Mouse (Mus musculus): ENCODE results near the gene Hemk1. TPM values are rescaled to one million over a fixed set of nuclear protein-coding genes. Genes with fewer than 3 reads are reported as not detected.
A peak's percentile ranks its signal among the peaks of the same experiment; 100 is the strongest.

Hemk1 gene
- total RNA-seq, 1 experiment from 2014 or later, result 4.7 TPM

DNA sequence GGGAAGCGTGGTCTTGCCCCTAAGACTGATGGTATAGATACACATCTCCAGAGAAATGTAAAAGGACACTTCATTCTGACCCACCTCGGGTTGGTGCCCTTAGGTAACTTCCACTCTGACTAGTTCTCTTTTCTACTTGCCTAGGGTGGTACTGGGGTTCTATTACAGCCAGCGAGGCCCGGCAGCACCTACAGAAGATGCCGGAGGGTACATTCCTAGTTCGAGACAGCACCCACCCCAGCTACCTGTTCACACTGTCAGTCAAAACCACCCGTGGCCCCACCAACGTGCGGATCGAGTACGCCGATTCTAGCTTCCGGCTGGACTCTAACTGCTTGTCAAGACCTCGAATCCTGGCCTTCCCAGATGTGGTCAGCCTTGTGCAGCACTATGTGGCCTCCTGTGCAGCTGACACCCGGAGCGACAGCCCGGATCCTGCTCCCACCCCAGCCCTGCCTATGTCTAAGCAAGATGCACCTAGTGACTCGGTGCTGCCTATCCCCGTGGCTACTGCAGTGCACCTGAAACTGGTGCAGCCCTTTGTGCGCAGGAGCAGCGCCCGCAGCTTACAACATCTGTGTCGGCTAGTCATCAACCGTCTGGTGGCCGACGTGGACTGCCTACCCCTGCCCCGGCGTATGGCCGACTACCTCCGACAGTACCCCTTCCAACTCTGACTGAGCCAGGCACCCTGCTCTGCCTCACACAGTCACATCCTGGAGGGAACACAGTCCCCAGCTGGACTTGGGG, 37.8 kb downstream of the Hemk1 start:
- ATAC-seq (replicated peaks; ENCODE audit: insufficient number of reproducible peaks, low FRiP score, low TSS enrichment, poor library complexity, severe bottlenecking), result no peak

DNA sequence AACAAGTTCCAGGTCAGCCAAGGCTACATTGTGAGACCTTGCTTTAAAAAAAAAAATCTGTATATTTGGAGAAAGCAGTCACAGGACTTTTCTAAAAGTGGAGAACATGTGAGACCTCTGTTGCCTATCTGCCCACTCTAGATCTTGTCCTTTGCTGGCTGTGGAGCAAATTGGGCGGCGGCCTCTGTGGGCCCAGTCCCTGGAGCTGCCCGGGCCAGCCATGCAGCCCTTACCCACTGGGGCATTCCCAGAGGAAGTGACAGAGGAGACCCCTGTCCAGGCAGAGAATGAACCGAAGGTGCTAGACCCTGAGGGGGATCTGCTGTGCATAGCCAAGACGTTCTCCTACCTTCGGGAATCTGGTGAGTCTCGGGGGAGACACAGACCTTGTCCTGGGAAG, 38.4 kb downstream of the Hemk1 start:
- no peak for ATAC-seq (replicated peaks; ENCODE audit: insufficient number of reproducible peaks, low FRiP score, low TSS enrichment, poor library complexity, severe bottlenecking)

DNA sequence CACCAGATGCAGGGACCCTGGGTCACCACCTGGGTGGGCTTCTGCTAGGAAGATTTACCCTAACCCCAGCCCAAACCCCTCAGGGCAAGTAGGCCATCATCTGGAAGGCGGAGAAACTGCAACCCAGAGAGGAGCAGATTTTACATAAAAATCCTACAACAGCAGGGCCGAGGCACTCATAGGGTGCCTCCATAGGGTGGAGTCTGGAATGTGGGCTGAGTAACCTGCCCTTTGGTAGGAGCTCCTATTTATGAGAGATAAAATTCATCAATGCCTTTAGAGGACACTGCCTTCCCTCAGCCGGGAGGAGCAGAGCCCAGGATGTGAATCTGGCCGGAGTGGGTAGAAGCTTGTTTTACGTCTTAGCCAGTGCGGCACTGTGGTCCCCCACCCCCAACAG, 39.3 kb downstream of the Hemk1 start:
- no peak for ATAC-seq (replicated peaks; ENCODE audit: insufficient number of reproducible peaks, low FRiP score, low TSS enrichment, poor library complexity, severe bottlenecking)

DNA sequence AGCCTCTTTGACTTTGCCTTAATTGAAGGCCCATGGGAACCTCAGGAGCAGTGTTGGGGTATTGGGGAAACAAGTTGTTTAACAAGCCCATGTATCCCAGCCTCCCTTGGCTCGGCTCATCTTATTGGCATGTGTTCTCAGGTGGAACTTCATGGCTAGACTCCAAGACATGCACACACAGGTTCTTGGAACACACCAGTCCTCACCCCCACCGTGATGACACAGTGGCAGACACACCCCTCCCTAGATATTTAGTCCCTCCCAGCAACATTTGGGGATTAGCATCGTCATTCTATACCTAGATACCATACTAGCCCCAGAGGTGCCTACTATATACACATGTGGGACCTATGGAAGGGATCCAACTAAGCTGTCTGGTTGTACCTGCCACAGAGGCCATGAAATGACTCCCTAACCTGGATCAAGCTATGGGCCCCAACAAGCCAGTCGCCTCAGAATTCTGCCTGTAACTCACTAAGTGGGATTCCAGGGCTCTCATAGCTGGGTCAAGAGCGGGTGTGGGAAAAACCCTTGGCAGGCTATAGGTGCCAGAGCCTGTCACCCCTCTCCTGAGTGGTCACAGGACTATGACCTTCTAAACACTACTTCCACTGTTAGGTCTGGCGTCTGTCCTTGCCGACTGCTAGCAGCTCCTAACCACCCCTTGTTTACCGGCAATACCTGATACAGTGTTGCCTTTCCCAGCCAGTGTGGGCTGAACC, 39.9 kb downstream of the Hemk1 start:
- no peak for ATAC-seq (replicated peaks; ENCODE audit: insufficient number of reproducible peaks, low FRiP score, low TSS enrichment, poor library complexity, severe bottlenecking)

DNA sequence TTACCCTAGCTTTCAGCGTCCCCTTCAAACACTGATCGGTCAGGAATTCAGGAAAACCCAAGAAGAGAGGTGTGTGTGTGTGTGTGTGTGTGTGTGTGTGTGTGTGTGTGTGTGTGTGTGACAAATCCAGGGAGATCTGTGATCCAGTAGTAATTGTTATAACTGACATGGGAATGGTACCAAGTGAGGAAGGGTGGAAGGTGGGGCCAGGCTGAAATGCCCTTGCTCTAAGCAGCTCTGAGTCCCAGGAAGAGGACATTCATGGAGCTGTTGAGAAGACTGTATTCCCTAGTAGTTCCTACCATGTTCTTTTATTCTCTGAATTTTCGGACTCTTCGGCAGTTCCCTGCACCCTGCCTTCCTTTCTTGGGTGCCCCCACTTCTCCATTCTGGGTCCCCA, 40.5 kb downstream of the Hemk1 start:
- ATAC-seq (replicated peaks; ENCODE audit: insufficient number of reproducible peaks, low FRiP score, low TSS enrichment, poor library complexity, severe bottlenecking), result no peak

DNA sequence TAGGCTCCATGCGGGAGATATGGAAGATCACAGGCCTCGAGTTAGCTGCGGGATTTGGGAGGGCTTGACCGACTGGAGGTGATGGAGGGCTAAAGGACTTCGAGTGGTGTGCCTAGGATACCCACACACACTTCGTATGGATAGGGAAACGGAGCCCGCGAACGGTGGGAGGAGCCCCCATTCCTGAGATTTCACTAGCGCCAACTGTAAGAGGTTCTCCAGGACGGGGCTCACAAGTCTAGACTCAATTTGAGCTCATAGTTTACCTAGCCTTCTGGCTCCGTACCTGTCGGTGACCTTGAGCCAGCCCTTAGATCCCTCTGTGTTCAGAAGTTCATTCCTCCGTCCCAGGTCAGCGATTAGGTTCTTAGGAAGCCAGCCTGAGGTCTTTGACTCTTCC, 41.1 kb downstream of the Hemk1 start:
- no peak for ATAC-seq (replicated peaks; ENCODE audit: insufficient number of reproducible peaks, low FRiP score, low TSS enrichment, poor library complexity, severe bottlenecking)

DNA sequence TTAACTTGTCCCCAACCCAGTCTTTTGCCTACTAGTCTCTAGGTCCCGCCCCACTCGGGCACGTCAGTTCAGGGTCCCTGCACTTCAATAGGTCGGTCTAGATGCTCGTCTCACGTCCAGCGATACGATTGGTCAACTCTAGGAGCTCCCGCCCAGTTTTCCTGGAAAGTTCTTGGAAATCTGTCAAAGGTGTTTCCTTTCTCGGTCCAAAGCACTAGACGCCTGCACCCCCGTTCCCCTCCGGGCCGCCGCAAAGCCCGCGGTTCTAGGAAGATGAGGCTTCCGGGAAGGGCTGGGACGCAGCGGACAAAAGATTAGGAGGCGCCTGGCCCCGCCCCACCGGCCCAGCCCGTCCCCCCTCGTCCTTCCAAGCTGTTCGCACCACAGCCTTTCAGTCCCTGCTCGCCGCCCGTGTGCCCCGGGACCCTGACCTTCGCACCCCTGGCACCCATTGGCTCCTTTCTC, 41.6 kb downstream of the Hemk1 start:
- peak; percentile 83 for ATAC-seq (replicated peaks; ENCODE audit: insufficient number of reproducible peaks, low FRiP score, low TSS enrichment, poor library complexity, severe bottlenecking)

DNA sequence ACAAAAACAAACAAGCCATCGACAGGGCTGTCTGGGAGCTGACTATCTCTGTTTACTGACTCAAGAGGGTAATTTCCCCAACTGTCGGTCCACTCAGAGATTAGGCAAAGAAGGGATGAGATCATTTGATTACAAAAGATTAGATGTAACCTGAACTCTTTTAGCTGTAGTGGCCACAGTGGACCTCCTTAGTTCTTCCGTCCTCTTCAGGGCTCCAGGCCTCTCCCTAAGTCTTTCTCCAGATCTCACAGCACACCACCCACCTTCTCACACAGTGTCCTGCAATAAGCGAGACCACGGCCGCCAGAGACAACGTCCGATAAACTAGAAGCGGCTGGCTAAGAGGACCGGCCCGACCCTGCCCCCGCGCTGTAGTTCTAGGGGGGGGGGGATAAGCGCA, 42.1 kb downstream of the Hemk1 start:
- ATAC-seq (replicated peaks; ENCODE audit: insufficient number of reproducible peaks, low FRiP score, low TSS enrichment, poor library complexity, severe bottlenecking), result no peak

DNA sequence AAGGTAGTCTGAATTCAATTTTAAA, 42.3 kb downstream of the Hemk1 start, which contains the start of gene Cish:
Gene Cish (plus strand): TSS at position 11 of the 25 bp plus-strand sequence.
- ATAC-seq (replicated peaks; ENCODE audit: insufficient number of reproducible peaks, low FRiP score, low TSS enrichment, poor library complexity, severe bottlenecking), result no peak

DNA sequence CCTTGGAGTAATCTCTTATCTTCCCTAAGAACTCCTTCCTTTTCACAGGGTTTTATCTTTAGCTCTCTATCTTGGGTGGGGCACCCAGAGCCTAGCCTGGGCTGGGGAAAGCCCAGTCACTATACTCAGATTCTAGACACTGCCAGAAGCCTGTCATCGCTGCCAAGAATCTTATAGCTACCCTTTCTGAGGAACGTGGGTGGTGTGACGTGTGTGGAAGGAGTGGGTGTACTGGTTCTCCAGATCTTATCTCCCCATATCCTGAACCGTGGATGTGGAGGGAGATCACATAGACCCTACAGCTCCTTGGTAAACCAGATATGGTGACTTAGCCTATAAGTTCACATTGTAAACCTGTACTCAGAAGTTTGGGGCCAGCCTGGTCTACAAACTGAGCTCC, 42.5 kb downstream of the Hemk1 start:
- no peak for ATAC-seq (replicated peaks; ENCODE audit: insufficient number of reproducible peaks, low FRiP score, low TSS enrichment, poor library complexity, severe bottlenecking)

DNA sequence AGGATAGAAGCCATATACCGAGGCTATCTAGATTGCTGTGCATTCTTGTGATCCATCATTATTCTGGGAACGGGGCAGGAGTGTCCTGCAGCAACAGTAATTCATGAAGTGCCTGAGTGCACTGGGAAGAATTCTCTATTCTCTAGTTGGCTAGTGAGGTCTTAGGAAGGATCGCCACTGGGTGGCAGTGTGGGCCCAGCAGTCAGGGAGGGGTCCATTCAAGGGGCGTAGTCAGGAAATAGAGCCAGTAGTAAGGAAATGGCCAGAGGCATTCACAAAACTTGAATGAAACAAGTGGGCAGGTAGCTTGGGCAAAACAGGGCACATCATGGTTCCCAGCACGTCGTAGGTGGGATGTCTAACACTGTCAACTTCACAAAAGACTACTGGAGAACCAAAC, 43.9 kb downstream of the Hemk1 start:
- 0 out of 2 replicates have a peak, but pooled peaks have one; percentile 20 for ATAC-seq (replicated peaks; ENCODE audit: insufficient number of reproducible peaks, low FRiP score, low TSS enrichment, poor library complexity, severe bottlenecking)

DNA sequence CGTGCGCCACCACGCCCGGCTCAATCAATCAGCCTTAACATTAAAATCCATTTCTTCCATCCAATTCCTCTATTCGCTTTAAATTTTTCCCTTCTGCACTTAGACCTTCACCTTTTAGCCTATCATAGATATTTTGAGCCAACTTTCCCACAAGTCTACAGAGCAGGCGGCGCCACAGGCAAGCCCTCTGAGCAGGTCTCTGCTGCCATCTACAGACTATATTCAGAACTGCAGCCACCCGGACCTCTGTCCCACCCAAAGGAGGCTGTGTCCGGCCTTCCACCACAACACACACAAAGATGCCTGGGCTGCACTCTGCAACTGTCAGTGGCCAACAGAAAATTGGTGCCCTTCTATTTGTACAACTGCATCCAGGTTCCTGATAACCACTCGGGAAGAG, 47.3 kb downstream of the Hemk1 start:
- peak; percentile 25; the same call in 1 of the 2 replicates for ATAC-seq (replicated peaks; ENCODE audit: insufficient number of reproducible peaks, low FRiP score, low TSS enrichment, poor library complexity, severe bottlenecking)

DNA sequence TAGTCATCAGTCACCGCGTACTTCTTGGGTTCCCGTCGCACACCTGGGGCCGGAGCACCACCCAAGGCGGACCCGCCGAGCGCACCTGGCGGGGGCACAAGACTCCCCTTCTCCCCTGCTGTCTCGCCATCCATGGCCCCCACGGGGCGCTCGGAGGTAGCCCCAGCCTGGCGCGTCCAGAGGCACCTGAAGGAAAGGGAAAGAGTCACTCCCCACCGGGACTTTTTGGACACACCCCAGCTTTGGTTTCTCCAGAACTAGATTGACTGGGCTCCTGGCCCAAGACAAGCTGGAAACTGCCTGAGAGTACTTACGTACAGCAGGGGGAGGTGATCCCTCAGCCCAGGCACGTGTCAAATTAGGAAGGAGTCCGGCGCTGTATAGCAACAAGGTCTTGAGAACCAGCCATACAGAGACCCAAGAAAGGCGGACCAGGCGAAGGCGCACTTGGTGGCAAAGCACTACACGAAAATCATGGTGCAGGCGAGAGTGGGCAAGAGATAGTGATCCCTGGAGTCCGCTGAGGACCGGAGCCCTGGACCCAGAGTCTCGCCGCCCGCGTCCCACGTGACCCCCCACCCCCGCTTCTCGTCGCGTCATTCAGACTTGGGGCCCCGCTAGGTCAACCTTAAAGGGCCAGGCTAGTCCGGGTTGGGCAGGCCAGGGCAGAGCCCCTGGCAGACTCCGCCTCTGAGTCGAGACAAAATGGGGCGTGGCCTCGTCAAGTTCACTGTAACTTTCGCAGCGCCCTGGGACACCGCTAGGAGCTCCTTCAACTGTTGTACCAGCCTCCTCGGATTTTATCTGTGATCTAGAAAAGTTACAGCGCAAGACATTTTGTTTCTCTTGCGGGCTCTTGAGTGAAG, 48.7 kb downstream of the Hemk1 start, which contains the start of gene Mapkapk3:
Gene Mapkapk3 (minus strand): TSS at position 667 of the 866 bp plus-strand sequence.
- ATAC-seq (replicated peaks; ENCODE audit: insufficient number of reproducible peaks, low FRiP score, low TSS enrichment, poor library complexity, severe bottlenecking), result peak; percentile 75

DNA sequence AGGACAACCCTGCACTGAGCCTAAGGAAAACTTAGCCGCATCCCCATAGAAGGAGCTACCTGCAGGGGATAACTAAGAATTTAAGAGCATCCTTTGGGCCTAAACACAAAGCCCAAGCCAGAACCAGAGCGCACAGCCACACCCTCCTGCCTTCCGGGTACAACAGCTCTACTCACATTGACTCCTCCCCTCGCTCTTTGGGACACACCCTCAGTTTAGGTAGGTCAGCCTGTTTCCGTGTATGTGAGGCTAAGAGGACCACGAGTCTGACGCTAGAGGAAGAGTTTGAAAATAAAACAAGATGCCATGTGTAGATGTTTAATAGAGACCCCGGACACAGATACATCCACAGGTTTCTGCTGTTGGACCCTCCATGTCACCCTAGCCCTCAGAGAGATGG, 49.4 kb downstream of the Hemk1 start:
- peak; percentile 64 for ATAC-seq (replicated peaks; ENCODE audit: insufficient number of reproducible peaks, low FRiP score, low TSS enrichment, poor library complexity, severe bottlenecking)

DNA sequence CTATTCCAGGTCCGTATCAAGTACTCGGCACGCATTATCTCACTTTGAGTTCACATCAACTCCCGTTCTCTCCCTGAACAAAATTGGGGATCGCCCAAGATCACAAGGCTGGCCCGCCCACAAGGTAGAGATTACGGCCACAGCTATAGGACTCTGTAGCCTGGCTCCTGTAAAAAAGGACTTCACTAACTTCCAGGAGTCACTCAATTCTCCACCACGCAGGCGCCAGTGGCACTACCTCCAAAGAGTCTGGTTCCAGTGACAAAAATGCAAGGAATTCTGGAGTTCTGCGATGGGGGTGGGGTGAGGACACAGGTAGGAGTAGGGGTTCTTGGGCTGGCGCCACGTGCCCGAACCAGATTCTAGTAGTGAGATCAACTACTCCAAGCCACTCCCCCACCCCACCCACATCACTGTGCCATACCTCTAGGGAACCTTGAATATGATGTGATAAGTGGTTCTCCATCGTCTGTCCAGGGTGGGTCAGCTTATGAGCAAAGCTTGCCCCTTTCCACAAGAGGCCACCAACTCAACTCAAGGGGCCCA, 50.0 kb downstream of the Hemk1 start:
- no peak for ATAC-seq (replicated peaks; ENCODE audit: insufficient number of reproducible peaks, low FRiP score, low TSS enrichment, poor library complexity, severe bottlenecking)

DNA sequence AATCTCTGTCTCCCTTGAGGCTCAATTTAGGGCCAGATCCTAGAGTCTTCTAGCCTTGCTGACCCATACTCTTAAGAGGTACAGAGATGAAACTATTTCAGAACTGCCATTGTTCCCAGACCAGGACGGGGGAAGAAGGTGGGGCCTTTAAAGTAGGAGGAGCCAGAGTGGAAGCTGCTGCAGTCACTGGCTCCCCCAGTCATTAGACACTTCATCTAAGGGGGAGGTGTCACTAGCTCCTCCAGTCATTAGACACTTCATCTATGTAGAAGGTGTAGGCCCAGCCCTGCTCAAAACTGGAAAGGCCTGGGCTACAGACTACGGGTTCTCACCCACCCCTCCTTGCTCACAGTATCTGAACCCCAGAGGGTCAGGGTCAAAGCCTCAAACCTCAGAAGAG, 50.9 kb downstream of the Hemk1 start:
- peak; percentile 11; the same call in 1 of the 2 replicates for ATAC-seq (replicated peaks; ENCODE audit: insufficient number of reproducible peaks, low FRiP score, low TSS enrichment, poor library complexity, severe bottlenecking)

DNA sequence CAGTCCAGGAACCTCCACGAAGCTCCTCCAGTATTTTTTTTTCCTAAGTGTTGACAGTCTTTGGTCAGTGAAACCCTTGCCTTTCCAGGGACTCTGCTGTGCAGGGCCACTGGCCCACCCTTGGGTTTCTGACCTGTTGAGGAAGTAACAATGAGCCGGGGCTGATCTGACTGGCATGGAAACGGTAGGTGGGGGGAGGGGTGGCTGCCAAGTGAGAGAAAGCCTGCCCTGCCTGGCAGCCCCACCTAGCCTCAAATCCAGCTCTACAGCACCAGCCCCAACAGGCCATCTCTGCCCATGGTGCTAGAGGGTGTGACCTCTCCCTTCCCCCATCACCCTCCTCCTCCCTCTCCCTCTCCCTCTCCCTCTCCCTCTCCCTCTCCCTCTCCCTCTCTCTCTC, 53.1 kb downstream of the Hemk1 start:
- no peak for ATAC-seq (replicated peaks; ENCODE audit: insufficient number of reproducible peaks, low FRiP score, low TSS enrichment, poor library complexity, severe bottlenecking)

DNA sequence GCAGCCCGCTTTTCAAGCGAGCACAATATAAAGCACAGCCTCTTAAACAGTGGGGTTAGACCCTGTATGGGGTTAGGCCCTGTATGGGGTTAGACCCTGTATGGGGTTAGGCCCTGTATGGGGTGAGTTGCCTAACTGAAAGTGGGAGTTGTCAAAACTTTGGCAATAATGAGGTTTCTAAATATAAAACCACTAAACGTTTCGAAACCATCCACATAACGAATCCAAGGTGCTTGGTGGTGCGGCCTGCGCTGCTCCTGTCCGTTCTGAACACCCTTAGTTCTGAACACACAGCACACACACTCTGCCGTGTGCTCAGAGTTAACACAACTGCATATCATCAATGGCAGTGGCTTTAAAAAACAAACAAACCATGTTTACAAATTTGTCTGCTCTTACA, 55.2 kb downstream of the Hemk1 start:
- 0 out of 2 replicates have a peak, but pooled peaks have one; percentile 9 for ATAC-seq (replicated peaks; ENCODE audit: insufficient number of reproducible peaks, low FRiP score, low TSS enrichment, poor library complexity, severe bottlenecking)

DNA sequence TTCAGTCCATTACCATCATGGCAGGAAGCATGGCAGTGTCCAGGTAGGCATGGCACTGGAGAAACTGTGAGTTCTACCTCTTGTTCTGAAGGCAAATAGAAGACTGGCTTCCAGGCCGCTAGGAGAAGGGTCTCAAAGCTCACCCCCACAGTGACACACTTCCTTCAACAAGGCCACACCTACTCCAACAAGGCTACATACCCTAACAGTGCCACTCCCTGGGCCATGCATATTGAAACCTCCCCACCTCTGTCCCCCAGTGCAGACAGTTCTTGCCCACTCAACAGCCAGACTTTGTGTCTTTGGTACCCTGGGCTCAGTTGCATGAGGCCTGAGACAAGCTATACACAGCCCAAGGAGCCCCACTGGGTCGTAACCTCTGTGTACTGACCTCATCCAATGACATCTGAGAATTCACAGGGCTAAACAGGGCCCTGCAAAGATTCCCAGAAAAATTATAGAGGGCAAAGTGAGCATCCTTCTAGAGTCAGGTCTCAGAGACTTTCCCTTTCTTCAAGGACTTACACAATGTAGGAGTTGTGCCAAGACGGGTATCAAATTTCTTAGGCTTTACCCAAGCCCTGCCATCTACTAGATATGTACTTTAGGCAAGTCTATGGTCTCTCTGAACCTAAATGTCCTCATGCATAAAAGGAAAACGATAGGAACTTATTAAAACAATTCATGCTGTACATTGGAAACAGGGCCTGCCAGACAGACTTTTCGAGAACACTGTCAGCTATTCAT, 56.7 kb downstream of the Hemk1 start:
- no peak for ATAC-seq (replicated peaks; ENCODE audit: insufficient number of reproducible peaks, low FRiP score, low TSS enrichment, poor library complexity, severe bottlenecking)
